Mouse (Mus musculus) megakaryocyte, adult 5-6 weeks (primary cell): ENCODE measurements around the gene Wdr11. TPM values are rescaled to one million over a fixed set of nuclear protein-coding genes. Genes with fewer than 3 reads are reported as not detected.

Experiments
- ATAC-seq: 2 replicates; pipeline ENCODE4 v1.8.0; 2016; ENCODE audit warnings: mild to moderate bottlenecking, inconsistent platforms; ENCODE audit not compliant: poor library complexity, severe bottlenecking
- total RNA-seq, 2 experiments: library from RNA; stranded (forward) in 1 of 2; stranded (reverse) in 1 of 2; fragments of 153-499, 151-499 nt in 1 of 2; fragments of 221-1000, 200-1000 nt in 1 of 2; gene quantifications; 2 replicates each; pipeline versions ENCODE4 v1.2.3 to v1.2.4; 2015 to 2017

Wdr11 gene
- total RNA-seq, 2 experiments from 2014 or later: 24.2 to 24.9 TPM

DNA sequence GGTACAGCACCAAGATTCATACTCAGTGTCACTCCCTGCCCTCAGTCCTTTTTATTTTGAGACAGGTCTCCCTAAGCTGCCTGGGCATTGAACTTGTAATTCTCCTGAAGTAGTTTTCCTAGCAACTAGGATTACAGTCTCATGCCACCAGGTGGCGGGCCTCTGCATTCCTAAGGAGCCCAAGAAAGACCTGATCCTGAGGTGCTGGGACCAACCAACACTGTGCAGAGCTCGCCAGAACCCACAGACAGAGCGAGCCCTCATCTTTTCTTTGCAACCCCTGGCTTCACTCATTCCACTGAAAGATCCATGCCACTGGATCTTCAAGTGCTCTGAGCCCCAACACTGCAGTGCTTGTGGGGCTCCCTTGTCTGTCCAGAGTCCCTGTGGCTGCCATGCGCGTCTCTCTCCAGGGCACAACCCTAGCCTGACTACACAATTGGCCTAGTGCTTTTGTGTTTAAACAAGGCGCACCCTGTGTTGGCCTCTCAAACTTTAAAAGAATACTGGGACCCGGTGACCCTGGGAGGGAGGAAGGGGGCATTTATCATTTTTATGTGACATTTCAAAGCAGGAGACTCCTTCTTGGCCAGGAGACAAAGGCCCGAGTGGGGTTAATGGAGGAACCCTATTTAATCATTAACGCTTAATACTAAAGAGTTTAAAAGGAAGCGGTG, 89.0 kb downstream of the Wdr11 start:
- no peak for ATAC-seq

- ATAC-seq: no peak
Measured at GRCm38 (mm10) chr7:129682525-129682924, 90.9 kb downstream of the Wdr11 start.

DNA sequence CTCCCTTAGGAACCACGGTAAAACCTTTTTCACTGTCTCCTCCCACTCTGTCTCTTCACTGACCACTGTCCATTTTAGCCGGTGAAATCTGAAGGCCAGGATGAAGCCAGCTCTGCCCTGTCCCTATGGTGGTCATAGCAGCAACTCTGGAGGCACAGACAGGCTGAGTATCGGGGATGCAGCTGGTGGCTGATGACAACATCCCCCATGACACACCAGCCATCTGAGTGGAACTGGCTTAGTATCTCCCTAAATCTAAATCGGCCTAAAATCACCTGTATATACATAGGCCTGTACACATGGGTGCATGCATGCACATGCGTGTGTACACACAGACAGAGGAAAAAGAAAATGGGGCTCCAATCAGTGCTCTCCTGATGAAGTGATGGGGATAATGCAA, 93.7 kb downstream of the Wdr11 start:
- no peak for ATAC-seq
